Mouse (Mus musculus): Measurements from ENCODE around the gene Olfr298.

Olfr298 gene

GRCm38 (mm10) chr7:86492384-86492783 is at the start of gene Olfr298:
Olfr298 (minus strand) TSS chr7:86492484.
- in situ Hi-C loops (cut with MseI, MboI), result no loop called here

GRCm38 (mm10) chr7:86519668-86520067 is 27.4 kb upstream of the Olfr298 start, which contains the start of gene Olfr297:
Olfr297 (plus strand) TSS chr7:86519968.
- in situ Hi-C loops (cut with MseI, MboI), result no loop called here

- in situ Hi-C loops (cut with MseI, MboI), result no loop called here
Measured at GRCm38 (mm10) chr7:86459621-86460020, 32.7 kb downstream of the Olfr298 start, which contains the start of gene Olfr299. Olfr299 (plus strand) TSS chr7:86459921.
